Mouse (Mus musculus) liver, embryonic 11.5 days (tissue): ENCODE data around the gene Borcs5. TPM values are rescaled to one million over a fixed set of nuclear protein-coding genes. Genes with fewer than 3 reads are reported as not detected.

Source experiments
- ATAC-seq: fragments of 200-750 bp; cut with Nextera tagmentation; replicated peaks from 2 replicates; pipeline ENCODE4 v1.8.0; 2017; ENCODE audit warnings: moderate number of reproducible peaks, mild to moderate bottlenecking, moderate TSS enrichment, moderate library complexity; ENCODE audit not compliant: low FRiP score
- DNase-seq: peaks from one replicate; pipeline ENCODE4 v3.0.0-alpha.2; 2017; ENCODE audit warnings: low spot score
- H3K27ac ChIP-seq: fragments of 300-500 bp; sonication (generic); 2 replicates; pipeline ENCODE4 v1.5.1; 2014; ENCODE audit warnings: mild to moderate bottlenecking, low read depth, low read length, control low read depth
- H3K27me3 ChIP-seq: fragments of 300-500 bp; sonication (generic); replicated peaks from 2 replicates; pipeline ENCODE4 v1.6.1; 2014; ENCODE audit warnings: low read length, mixed read lengths; ENCODE audit not compliant: control insufficient read depth, insufficient read depth
- H3K36me3 ChIP-seq: fragments of 300-500 bp; sonication (generic); 2 replicates; pipeline ENCODE4 v1.6.1; 2014; ENCODE audit warnings: mild to moderate bottlenecking, low read length, moderate library complexity, mixed read lengths; ENCODE audit not compliant: control insufficient read depth, insufficient read depth
- H3K4me1 ChIP-seq: fragments of 300-500 bp; sonication (generic); replicated peaks from 2 replicates; pipeline ENCODE4 v1.6.1; 2014; ENCODE audit warnings: low read length, mixed read lengths; ENCODE audit not compliant: control insufficient read depth, insufficient read depth
- H3K4me2 ChIP-seq: fragments of 300-500 bp; sonication (generic); 2 replicates; pipeline ENCODE4 v1.6.1; 2014; ENCODE audit warnings: mild to moderate bottlenecking, control low read depth, moderate library complexity
- H3K4me3 ChIP-seq: fragments of 300-500 bp; sonication (generic); 2 replicates; pipeline ENCODE4 v1.5.1; 2014; ENCODE audit warnings: low read depth, low read length, control low read depth
- H3K9ac ChIP-seq: fragments of 300-500 bp; sonication (generic); 2 replicates; pipeline ENCODE4 v1.6.1; 2014; ENCODE audit warnings: low read depth, low read length, control low read depth
- H3K9me3 ChIP-seq: fragments of 300-500 bp; sonication (generic); 2 replicates; pipeline ENCODE4 v1.6.1; 2016; ENCODE audit warnings: low read length, inconsistent platforms, mixed read lengths; ENCODE audit not compliant: control insufficient read depth
- WGBS: fragments of 180-500 bp; shearing (Covaris S2); extraction: QIAGEN DNeasy Blood & Tissue Kit; methylation state at CpG from one replicate; pipeline ENCODE4 v1.1.7; 2014; 5-methylcytosine and 5-hydroxymethylcytosine counted together
- polyA plus RNA-seq: library from polyadenylated mRNA; unstranded; fragments of >200 nt; fragmentation: Nextera tagmentation; extraction: Ambion mirVana; gene quantifications from 2 replicates; pipeline ENCODE4 v1.2.1, GENCODE M21; 2014

The Borcs5 gene
- polyA plus RNA-seq, 1 experiment from 2014 or later = 19.0 TPM

- no peak overlapping the region for H3K9ac ChIP-seq
- H3K36me3 ChIP-seq = no peaks in the 10 kb centered on the region
- H3K4me3 ChIP-seq = no peak overlapping the region
- H3K27ac ChIP-seq = no peak overlapping the region
- no peaks in the 10 kb centered on the region for H3K9me3 ChIP-seq
- 83% methylated on average over 4 of the region's 4 CpGs for WGBS
- H3K27me3 ChIP-seq = no peaks in the 10 kb centered on the region
- ATAC-seq (no peak), DNase-seq (no peak)
- H3K4me1 ChIP-seq = no peaks in the 10 kb centered on the region
- no peak overlapping the region for H3K4me2 ChIP-seq
These were observed 67.2 kb downstream of the Borcs5 start for GRCm38 (mm10) chr6:134706467-134706866.

DNA sequence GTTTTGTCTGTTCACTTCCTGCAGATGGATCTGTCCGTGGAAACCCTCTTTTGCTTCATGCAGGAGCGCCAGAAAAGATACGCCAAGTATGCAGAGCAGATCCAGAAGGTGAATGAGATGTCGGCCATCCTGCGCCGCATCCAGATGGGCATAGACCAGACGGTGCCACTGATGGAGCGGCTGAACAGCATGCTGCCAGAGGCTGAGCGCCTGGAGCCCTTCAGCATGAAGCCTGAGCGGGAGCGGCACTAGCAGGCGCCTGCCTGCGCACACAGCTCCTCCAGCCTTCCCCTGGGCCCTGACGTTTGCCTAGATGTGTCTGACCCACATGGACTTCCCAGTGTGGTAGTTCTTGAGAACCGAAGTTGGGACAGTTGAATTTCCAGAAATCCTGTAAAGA lies 70.7 kb downstream of the Borcs5 start:
- no peak overlapping the region for H3K4me2 ChIP-seq
- peaks cover 4% of the 10 kb centered on the region for H3K4me1 ChIP-seq
- 89% methylated on average over 15 of the region's 15 CpGs for WGBS
- H3K9ac ChIP-seq = no peak overlapping the region
- no peaks in the 10 kb centered on the region for H3K9me3 ChIP-seq
- H3K27ac ChIP-seq = no peak overlapping the region
- ATAC-seq (no peak), DNase-seq (no peak)
- H3K27me3 ChIP-seq = no peaks in the 10 kb centered on the region
- no peaks in the 10 kb centered on the region for H3K36me3 ChIP-seq
- H3K4me3 ChIP-seq = no peak overlapping the region

GRCm38 (mm10) chr6:134713321-134713720 lies 74.0 kb downstream of the Borcs5 start:
- Histone ChIP-seq H3K27me3 (no peaks in the 10 kb centered on the region), H3K4me2 (no peak overlapping the region), H3K9me3 (no peaks in the 10 kb centered on the region), H3K36me3 (0 out of 2 replicates have a peak, but pooled peaks cover 2% of the 10 kb centered on the region), H3K4me3 (no peak overlapping the region), H3K9ac (no peak overlapping the region), H3K4me1 (peaks cover 12% of the 10 kb centered on the region), H3K27ac (no peak overlapping the region)
- DNase-seq = no peak
- no peak for ATAC-seq
- WGBS = 38% methylated on average over 3 of the region's 3 CpGs

GRCm38 (mm10) chr6:134713897-134714296 lies 74.6 kb downstream of the Borcs5 start:
- DNase-seq = no peak
- peaks cover 12% of the 10 kb centered on the region for H3K4me1 ChIP-seq
- no peaks in the 10 kb centered on the region for H3K9me3 ChIP-seq
- no peak overlapping the region for H3K27ac ChIP-seq
- H3K4me3 ChIP-seq = no peak overlapping the region
- ATAC-seq = no peak
- H3K9ac ChIP-seq = no peak overlapping the region
- no peaks in the 10 kb centered on the region for H3K27me3 ChIP-seq
- 72% methylated on average over 1 of the region's 1 CpGs for WGBS
- H3K4me2 ChIP-seq = no peak overlapping the region
- peaks cover 2% of the 10 kb centered on the region; the same call in 1 of the 2 replicates for H3K36me3 ChIP-seq

GRCm38 (mm10) chr6:134716168-134716587 lies 76.9 kb downstream of the Borcs5 start:
- Histone ChIP-seq H3K4me3 (no peak overlapping the region), H3K27ac (no peak overlapping the region), H3K27me3 (no peaks in the 10 kb centered on the region), H3K4me2 (no peak overlapping the region), H3K9ac (no peak overlapping the region), H3K4me1 (peaks cover 12% of the 10 kb centered on the region), H3K9me3 (no peaks in the 10 kb centered on the region), H3K36me3 (peaks cover 2% of the 10 kb centered on the region; the same call in 1 of the 2 replicates)
- 31% methylated on average over 6 of the region's 6 CpGs for WGBS
- DNase-seq = no peak
- peak; percentile 82 for ATAC-seq

- no peaks in the 10 kb centered on the region for H3K27me3 ChIP-seq
- ATAC-seq = no peak
- peaks cover 12% of the 10 kb centered on the region for H3K4me1 ChIP-seq
- no peak overlapping the region for H3K4me3 ChIP-seq
- 89% methylated on average over 20 of the region's 20 CpGs for WGBS
- H3K9me3 ChIP-seq = no peaks in the 10 kb centered on the region
- no peak overlapping the region for H3K9ac ChIP-seq
- no peak overlapping the region for H3K27ac ChIP-seq
- no peak overlapping the region for H3K4me2 ChIP-seq
- DNase-seq = no peak
- H3K36me3 ChIP-seq = peaks cover 4% of the 10 kb centered on the region; the same call in 1 of the 2 replicates
These were observed 78.8 kb downstream of the Borcs5 start for GRCm38 (mm10) chr6:134717886-134718667.

GRCm38 (mm10) chr6:134718668-134719065 lies 79.4 kb downstream of the Borcs5 start:
- no peak overlapping the region for H3K9ac ChIP-seq
- ATAC-seq = no peak
- WGBS = 90% methylated on average over 11 of the region's 11 CpGs
- no peak overlapping the region for H3K27ac ChIP-seq
- H3K9me3 ChIP-seq = no peaks in the 10 kb centered on the region
- H3K4me2 ChIP-seq = no peak overlapping the region
- no peaks in the 10 kb centered on the region for H3K27me3 ChIP-seq
- H3K4me1 ChIP-seq = peaks cover 8% of the 10 kb centered on the region
- peaks cover 4% of the 10 kb centered on the region; the same call in 1 of the 2 replicates for H3K36me3 ChIP-seq
- no peak for DNase-seq
- no peak overlapping the region for H3K4me3 ChIP-seq

- peaks cover 4% of the 10 kb centered on the region; the same call in 1 of the 2 replicates for H3K36me3 ChIP-seq
- ATAC-seq (no peak), DNase-seq (no peak)
- no peaks in the 10 kb centered on the region for H3K27me3 ChIP-seq
- H3K4me1 ChIP-seq = peaks cover 8% of the 10 kb centered on the region
- H3K4me3 ChIP-seq = no peak overlapping the region
- no peak overlapping the region for H3K9ac ChIP-seq
- 80% methylated on average over 5 of the region's 5 CpGs for WGBS
- no peak overlapping the region for H3K27ac ChIP-seq
- H3K4me2 ChIP-seq = no peak overlapping the region
- no peaks in the 10 kb centered on the region for H3K9me3 ChIP-seq
These were observed 79.8 kb downstream of the Borcs5 start for GRCm38 (mm10) chr6:134719156-134719555.

DNA sequence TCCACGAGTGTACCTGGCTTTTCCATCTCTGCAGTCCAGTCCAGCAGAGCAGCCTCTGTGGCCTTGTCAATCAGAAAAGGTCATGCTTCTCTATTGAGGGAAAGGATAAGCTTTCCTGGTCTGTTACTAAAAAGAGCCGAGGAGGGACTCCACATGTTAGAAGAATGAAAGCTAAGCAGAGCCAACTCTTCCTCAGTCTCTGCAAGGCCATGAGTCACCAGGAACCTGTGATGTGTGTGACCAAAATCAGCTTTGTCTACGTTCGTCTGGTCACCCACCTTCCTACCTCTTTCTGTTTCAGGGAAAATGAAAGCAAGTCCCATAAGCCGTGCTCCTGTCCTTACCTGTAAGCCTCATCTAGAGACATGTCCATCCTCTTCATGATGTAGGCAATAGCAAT lies 80.8 kb downstream of the Borcs5 start:
- DNase-seq = no peak
- H3K4me3 ChIP-seq = no peak overlapping the region
- no peak overlapping the region for H3K4me2 ChIP-seq
- no peak overlapping the region for H3K27ac ChIP-seq
- H3K9ac ChIP-seq = no peak overlapping the region
- peaks cover 4% of the 10 kb centered on the region; the same call in 1 of the 2 replicates for H3K36me3 ChIP-seq
- H3K4me1 ChIP-seq = peaks cover 8% of the 10 kb centered on the region
- no peaks in the 10 kb centered on the region for H3K9me3 ChIP-seq
- 86% methylated on average over 5 of the region's 5 CpGs for WGBS
- ATAC-seq = no peak
- H3K27me3 ChIP-seq = no peaks in the 10 kb centered on the region
